Mouse (Mus musculus) G1E-ER4 (cell line): Measurements from ENCODE around the gene Zic5. TPM values are rescaled to one million over a fixed set of nuclear protein-coding genes. Genes with fewer than 3 reads are reported as not detected.

Experiments used
- GATA1 ChIP-seq: IDR thresholded peaks from one replicate; pipeline ENCODE4 v1.8.0; 2012; ENCODE audit warnings: low read length, inconsistent platforms
- polyA plus RNA-seq: library from polyadenylated mRNA; stranded (reverse); fragments of >175 nt; gene quantifications from 2 replicates; pipeline ENCODE4 v1.2.3, GENCODE M21; 2012

Zic5 gene
- polyA plus RNA-seq, 1 experiment: not detected

GRCm38 (mm10) chr14:122426529-122427203 lies 38.8 kb downstream of the Zic5 start:
- TF ChIP-seq GATA1: no peak

GRCm38 (mm10) chr14:122424441-122424840 lies 41.0 kb downstream of the Zic5 start:
- TF ChIP-seq GATA1: no peak

GRCm38 (mm10) chr14:122416166-122416771 lies 49.2 kb downstream of the Zic5 start:
- no peak for TF ChIP-seq GATA1

GRCm38 (mm10) chr14:122414786-122415185 lies 50.7 kb downstream of the Zic5 start:
- TF ChIP-seq GATA1: no peak

DNA sequence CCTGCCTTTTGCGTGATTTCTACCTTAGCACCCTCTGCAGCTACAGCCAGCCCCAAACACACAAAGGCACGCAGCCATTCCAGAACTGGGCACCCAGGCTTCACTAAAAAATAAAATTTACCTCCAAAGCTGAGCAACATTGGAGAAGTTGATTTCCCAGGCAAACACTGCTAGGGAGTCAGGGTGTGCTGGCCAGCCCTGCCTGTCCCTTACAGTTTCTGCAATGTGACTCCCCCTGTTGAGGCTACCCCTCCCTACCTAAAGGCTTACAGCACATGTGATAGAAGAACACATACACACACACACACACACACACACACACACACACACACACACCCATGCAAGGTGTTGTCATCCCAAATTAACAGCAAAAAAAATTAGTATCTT lies 51.9 kb downstream of the Zic5 start:
- TF ChIP-seq GATA1: no peak

DNA sequence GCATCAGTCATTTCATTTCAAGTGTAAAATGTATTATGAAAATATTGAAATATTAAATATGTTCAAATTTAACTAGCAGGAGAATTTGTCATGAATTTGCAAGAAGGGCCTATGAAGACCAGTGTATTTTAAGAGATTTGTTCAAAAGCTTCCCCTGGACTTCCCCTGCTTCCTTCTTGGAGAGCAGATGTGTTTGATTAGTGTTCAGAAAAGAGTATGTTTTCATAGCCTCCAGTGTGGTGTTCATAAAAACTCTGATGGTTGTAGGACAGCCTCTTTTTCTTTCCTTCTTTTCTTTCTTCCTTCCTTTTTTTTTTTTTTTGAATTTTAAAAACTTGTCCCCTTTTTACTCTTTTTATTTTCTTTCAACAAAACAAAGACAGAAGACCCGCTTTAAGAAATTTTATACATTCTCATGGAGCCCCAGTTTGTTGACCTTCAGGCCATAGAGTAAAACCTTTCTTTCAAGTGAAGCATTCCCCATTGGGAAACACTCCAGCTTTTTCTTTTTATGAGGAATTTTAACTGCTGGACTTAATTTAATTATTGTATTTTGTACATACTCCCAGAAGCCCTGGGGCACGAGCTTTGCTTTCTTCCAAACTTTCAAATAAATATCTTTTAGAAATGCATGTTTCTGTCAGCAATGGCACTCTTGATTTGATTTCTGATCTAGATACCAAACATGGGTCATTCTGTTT lies 52.5 kb downstream of the Zic5 start:
- no peak for TF ChIP-seq GATA1

Other genes starting within 250 kb of the Zic5 start
- not detected in 2 replicates for gene Gm5089, start 14.6 kb downstream of the Zic5 start, polyA plus RNA-seq
- 0.02 TPM in 1 of 2 replicates, not detected in the other for gene Zic2, start 9.8 kb upstream of the Zic5 start, polyA plus RNA-seq
- not detected in 2 replicates for gene Gm10837, start 24.9 kb upstream of the Zic5 start, polyA plus RNA-seq
- gene Pcca, start 68.6 kb upstream of the Zic5 start, polyA plus RNA-seq: 23.7 and 26.9 TPM in 2 replicates